Mouse (Mus musculus): Measurements from ENCODE around the gene Arid1b.

The Arid1b gene

GRCm38 (mm10) chr17:5287641-5288040 is 293.5 kb downstream of the Arid1b start:
- no peak for DNase-seq

- DNase-seq: no peak
Observed at GRCm38 (mm10) chr17:5293653-5294584, 299.8 kb downstream of the Arid1b start.

GRCm38 (mm10) chr17:5295086-5295947 is 301.2 kb downstream of the Arid1b start:
- peak; percentile 87 for DNase-seq

DNA sequence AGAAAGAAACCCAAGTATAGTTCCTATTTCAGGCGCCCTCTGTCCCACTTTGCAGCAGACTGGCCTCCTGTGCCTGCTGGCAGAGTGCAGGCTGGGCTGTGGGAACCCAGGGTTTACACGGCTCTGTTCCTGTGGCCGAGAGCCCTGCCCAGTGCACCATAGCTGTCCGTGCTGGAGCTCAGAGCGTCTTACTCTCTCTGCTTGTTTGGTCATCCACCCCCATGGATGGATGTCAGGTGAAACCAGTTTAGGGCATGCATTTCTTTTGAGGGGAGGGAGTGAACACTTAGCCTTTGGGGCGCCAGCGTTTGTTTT is 301.8 kb downstream of the Arid1b start:
- no peak for DNase-seq

GRCm38 (mm10) chr17:5297491-5297890 is 303.4 kb downstream of the Arid1b start:
- no peak for DNase-seq

GRCm38 (mm10) chr17:5297984-5298383 is 303.9 kb downstream of the Arid1b start:
- no peak for DNase-seq

DNA sequence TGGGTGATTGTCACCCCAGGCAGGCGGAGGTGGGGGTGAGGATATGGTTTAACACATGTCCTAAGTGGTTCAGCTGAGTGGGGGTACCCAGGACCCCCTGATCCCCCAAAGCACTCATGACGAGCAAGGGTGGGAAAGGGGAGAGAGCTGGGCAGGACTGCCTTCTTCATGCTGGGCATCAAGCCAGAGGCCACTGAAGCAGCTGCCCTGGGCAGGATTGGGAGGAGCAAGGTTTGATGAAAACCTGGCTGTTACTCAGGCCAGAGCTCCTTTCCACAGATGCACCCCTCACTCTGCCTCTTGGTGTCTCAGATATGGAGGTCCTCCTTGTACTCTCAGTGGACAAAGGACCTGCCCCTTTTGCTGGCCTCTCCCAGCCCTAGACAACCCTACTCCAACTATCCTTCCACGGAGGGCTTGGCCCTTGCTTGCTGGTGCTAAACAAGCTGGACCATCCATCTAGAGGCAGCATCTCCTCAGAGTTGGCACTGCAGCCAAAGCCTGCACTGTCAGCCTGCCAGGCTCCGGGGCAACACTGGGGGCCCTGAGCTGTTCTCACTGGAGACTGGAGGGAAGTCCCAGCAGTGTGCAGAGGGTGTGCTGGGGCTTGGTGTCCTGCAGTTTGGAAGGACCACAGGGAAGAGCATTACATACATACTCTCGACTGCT is 304.9 kb downstream of the Arid1b start:
- no peak for DNase-seq

GRCm38 (mm10) chr17:5302971-5303746 is 309.0 kb downstream of the Arid1b start:
- DNase-seq: peak; percentile 76 to 79

- DNase-seq: no peak
Observed at GRCm38 (mm10) chr17:5305783-5306477, 311.8 kb downstream of the Arid1b start.

DNA sequence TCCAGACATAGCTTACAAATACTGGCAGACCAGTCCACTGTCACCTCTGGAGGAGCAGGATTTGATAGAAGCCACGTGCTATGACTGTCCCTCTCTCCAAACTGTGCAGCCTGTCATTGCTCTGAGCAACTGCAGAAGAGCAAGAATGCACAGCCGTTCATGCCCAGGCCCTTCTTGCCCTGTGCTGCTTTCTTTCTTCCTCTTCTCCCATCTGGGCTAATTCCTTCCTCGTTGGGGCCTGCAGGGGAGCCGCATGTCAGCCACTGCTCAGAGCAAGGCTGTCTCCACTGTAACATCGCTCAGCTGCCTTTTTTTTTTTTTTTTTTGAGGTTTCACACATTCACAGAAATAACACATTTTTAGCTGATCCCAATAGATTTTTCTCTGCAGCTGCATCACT is 315.8 kb downstream of the Arid1b start:
- DNase-seq: no peak

DNA sequence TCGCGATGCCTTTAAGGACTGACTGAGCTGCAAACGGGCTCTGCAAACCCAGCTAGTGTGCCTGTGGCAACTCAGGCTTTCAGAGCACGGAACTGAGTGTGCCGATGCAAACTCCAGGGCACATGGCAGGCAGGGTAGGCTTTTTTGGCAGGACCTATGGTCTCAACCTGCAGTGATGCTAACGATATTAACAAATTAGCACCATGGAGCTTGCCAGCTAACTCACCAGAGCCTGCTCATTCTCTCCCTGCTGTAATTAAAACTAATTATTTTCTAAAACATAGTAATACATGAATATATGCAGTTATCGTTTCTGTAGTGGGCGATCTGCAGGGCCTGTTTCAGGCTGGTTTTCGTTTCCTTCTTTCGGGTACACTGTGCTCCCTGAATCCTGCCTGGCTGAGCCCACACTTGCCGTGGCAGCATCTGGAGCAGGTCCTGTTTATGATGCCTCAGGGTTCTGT is 316.3 kb downstream of the Arid1b start:
- DNase-seq: no peak

DNA sequence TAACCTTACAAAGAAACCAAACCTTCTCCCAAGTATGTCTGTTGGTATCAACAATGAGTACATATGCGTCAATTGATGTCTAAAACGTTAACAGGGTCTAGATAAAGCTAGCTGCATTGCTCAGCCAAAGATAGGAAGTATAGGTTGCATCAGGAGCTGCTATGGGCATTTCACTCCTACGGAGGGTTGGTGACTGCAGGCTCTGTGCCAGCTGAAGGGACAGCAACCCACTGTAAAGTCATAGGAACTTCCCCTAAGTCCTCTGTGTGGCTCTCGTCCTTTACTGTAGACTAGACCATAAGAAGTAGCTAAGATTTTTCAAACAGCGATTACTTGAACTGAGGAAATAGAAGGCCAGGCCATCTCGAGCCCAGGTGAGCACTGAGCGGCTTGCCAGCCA is 316.9 kb downstream of the Arid1b start:
- no peak for DNase-seq

GRCm38 (mm10) chr17:5312307-5312706 is 318.2 kb downstream of the Arid1b start:
- DNase-seq: no peak

DNA sequence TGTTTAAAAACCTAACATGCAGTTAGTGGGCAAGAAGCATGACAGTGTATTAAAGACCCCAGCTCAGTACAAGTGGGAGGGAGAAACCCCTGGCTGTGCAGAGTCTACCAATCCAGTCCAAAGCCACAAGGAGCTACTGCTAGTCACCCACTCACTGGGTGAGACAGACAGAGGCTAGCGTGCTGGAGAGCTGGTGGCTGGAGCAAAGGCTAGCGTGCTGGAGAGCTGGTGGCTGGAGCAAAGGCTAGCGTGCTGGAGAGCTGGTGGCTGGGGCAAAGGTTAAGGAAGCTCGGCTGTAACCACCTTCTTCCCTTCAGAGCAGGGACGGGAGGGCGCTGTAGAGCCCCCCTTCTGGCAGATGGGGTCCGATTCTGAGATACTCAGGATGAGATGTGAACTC is 320.6 kb downstream of the Arid1b start:
- DNase-seq: no peak

GRCm38 (mm10) chr17:5316489-5316888 is 322.4 kb downstream of the Arid1b start:
- peak; percentile 54 to 64 for DNase-seq

GRCm38 (mm10) chr17:5321589-5322225 is 327.6 kb downstream of the Arid1b start:
- DNase-seq: peak; percentile 45 to 59

DNA sequence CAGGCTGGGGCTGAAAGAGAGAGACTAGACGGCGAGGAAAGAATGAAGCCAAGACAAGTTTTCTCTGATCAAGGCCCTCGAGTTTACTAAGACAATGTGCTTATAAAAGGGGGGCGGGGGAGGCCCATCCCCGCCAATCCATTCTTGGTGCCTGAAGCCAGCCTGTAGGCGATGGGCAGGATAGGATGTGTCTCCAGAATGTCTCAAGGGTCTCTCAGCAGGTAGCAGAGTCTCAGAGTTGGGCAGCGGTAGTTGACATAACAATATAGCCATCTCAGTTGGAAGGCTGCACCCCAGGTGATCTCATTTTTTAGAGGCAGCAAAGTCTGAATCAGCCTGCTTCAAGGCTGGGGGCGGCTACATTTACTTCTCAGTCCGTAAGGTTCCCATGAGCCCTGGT is 328.5 kb downstream of the Arid1b start:
- DNase-seq: no peak

DNA sequence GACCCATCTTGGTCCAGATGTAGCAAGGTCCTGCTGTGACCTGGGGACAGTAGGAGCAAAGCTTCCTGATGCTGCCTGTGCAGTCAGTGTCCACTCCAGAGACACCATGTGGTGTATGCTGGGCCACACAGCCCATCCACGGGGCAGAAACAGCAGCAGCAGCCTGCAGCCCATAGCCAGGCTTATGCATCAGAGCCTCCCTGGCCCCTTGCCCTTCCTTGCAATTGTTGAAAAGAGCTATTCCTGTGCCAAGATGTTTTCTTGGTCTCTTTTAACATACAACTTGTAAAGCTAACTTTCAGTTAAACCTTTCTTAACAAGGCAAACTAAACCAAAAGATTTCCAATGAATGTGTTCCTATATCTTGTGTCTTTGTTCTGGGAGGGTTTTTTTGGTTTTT is 329.6 kb downstream of the Arid1b start:
- DNase-seq: no peak

DNA sequence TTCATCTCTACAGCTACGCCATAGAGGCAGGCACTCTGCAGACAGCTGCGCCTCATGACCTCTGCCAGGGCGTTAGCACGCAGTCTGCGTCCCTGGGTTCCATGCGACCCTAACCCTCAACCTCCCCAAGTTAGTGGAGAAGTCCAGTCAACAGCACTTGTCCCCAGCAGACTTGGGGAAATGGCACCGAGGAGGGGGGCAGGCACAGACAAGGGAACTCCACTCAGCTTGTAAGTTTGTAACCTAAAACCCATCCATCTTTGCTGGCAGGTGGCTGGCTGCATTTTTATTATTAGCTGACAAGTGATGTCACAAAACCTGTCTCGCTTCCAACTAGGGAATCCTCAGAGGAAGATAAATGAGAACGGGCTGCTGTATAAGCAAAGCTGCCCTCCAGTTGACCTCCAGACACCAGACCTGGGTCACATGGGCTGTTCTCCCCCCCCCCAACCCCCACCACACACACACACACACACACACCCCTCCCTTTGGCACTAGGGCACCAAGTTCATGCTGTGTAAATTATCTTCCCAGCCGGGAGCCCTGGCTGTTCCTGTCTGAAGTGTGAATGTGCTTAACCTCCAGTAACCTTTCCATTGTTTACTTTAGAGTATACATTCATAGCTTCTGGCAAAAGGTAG is 330.2 kb downstream of the Arid1b start:
- DNase-seq: no peak

- DNase-seq: no peak
Observed at GRCm38 (mm10) chr17:5326689-5327088, 332.6 kb downstream of the Arid1b start.
